Mouse (Mus musculus) liver, embryonic 14.5 days (tissue): Measurements from ENCODE around the gene 4930467E23Rik. TPM values are rescaled to one million over a fixed set of nuclear protein-coding genes. Genes with fewer than 3 reads are reported as not detected.
"Not testable (repeated sequence)": the region's sequence is repeated elsewhere in the genome, so short reads cannot be mapped to it uniquely, and the experiment has no call there.

Experiments
- ATAC-seq: fragments of 200-750 bp; cut with Nextera tagmentation; 2 replicates; pipeline ENCODE4 v1.8.0; 2017; ENCODE audit warnings: moderate number of reproducible peaks, mild to moderate bottlenecking, moderate library complexity; ENCODE audit not compliant: insufficient read depth
- DNase-seq, 3 experiments: peaks; one replicate each; pipeline ENCODE4 v3.0.0-alpha.2; 2012 to 2013; ENCODE audit warnings: low read depth in 3 of 3, low spot score in 3 of 3
- H3K27ac ChIP-seq: fragments of 300-500 bp; sonication (generic); 2 replicates; pipeline ENCODE4 v1.5.1; 2014; ENCODE audit warnings: moderate library complexity, mild to moderate bottlenecking, control low read depth, inconsistent platforms
- H3K27me3 ChIP-seq: fragments of 300-500 bp; sonication (generic); 2 replicates; pipeline ENCODE4 v1.6.1; 2014; ENCODE audit warnings: mild to moderate bottlenecking, low read length, moderate library complexity; ENCODE audit not compliant: control insufficient read depth, insufficient read depth
- H3K36me3 ChIP-seq: fragments of 300-500 bp; sonication (generic); replicated peaks from 2 replicates; pipeline ENCODE4 v1.6.1; 2014; ENCODE audit warnings: low read depth; ENCODE audit not compliant: control insufficient read depth, insufficient read depth
- H3K4me1 ChIP-seq, 2 experiments: fragments of 200-500 bp in 1 of 2; fragments of 300-500 bp in 1 of 2; sonication (generic) in 1 of 2; replicated peaks; 2 replicates each; pipeline ENCODE4 v1.6.1; 2012 to 2014; ENCODE audit warnings: antibody characterized with exemption in 1 of 2, inconsistent platforms in 1 of 2, low read length in 1 of 2; ENCODE audit not compliant: control insufficient read depth in 2 of 2, insufficient read depth in 2 of 2
- H3K4me2 ChIP-seq: fragments of 300-500 bp; sonication (generic); 2 replicates; pipeline ENCODE4 v1.6.1; 2014; ENCODE audit warnings: low read depth, mild to moderate bottlenecking, control low read depth, moderate library complexity
- H3K4me3 ChIP-seq, 2 experiments: fragments of 200-500 bp in 1 of 2; fragments of 300-500 bp in 1 of 2; sonication (generic) in 1 of 2; 2 replicates each; pipeline ENCODE4 v1.5.1; 2012 to 2014; ENCODE audit warnings: low read depth in 2 of 2, low read length in 2 of 2, mild to moderate bottlenecking in 2 of 2, control low read depth in 1 of 2, inconsistent platforms in 1 of 2, moderate library complexity in 1 of 2; ENCODE audit not compliant: insufficient read depth in 1 of 2
- H3K9ac ChIP-seq: fragments of 300-500 bp; sonication (generic); replicated peaks from 2 replicates; pipeline ENCODE4 v1.6.1; 2014; ENCODE audit warnings: mild to moderate bottlenecking, control low read depth, moderate library complexity
- H3K9me3 ChIP-seq: fragments of 300-500 bp; sonication (generic); 2 replicates; pipeline ENCODE4 v1.6.1; 2016; ENCODE audit warnings: low read length, mixed read lengths; ENCODE audit not compliant: control insufficient read depth
- WGBS: fragments of 180-500 bp; shearing (Covaris S2); extraction: QIAGEN DNeasy Blood & Tissue Kit; methylation state at CpG from one replicate; pipeline ENCODE4 v1.1.7; 2014; ENCODE audit not compliant: insufficient replicate concordance; 5-methylcytosine and 5-hydroxymethylcytosine counted together
- polyA plus RNA-seq, 2 experiments: library from polyadenylated mRNA; depleted of rRNA in 1 of 2; stranded (reverse) in 1 of 2; unstranded in 1 of 2; fragments of >200 nt; fragmentation: Nextera tagmentation in 1 of 2; extraction: Ambion mirVana in 1 of 2; gene quantifications; 2 replicates each; pipeline versions ENCODE4 v1.2.1 to v1.2.3; 2012 to 2014

The 4930467E23Rik gene
- polyA plus RNA-seq, 2 experiments: not detected

GRCm38 (mm10) chr8:19724871-19725270 lies 4.5 kb upstream of the 4930467E23Rik start:
- H3K9ac ChIP-seq: not testable (repeated sequence)

GRCm38 (mm10) chr8:19751773-19752172 lies 22.4 kb downstream of the 4930467E23Rik start:
- not testable (repeated sequence) for H3K4me3 ChIP-seq, H3K9ac ChIP-seq, ATAC-seq, DNase-seq, H3K4me2 ChIP-seq, H3K27ac ChIP-seq, H3K9me3 ChIP-seq, H3K27me3 ChIP-seq, H3K4me1 ChIP-seq, H3K36me3 ChIP-seq

More at GRCm38 (mm10) chr8:19724871-19725270, 4.5 kb upstream of the 4930467E23Rik start:
- 38% methylated on average over 2 of the region's 2 CpGs for WGBS
- H3K27ac ChIP-seq, DNase-seq, H3K36me3 ChIP-seq, H3K27me3 ChIP-seq, H3K4me3 ChIP-seq, H3K9me3 ChIP-seq, H3K4me1 ChIP-seq, ATAC-seq, H3K4me2 ChIP-seq: not testable (repeated sequence)

GRCm38 (mm10) chr8:19754178-19754577 lies 24.8 kb downstream of the 4930467E23Rik start:
- H3K4me2 ChIP-seq: not testable (repeated sequence)

GRCm38 (mm10) chr8:19754961-19755360 lies 25.6 kb downstream of the 4930467E23Rik start:
- not testable (repeated sequence) for H3K4me1 ChIP-seq, DNase-seq, H3K4me3 ChIP-seq, H3K27me3 ChIP-seq, ATAC-seq, H3K4me2 ChIP-seq, H3K9ac ChIP-seq, H3K36me3 ChIP-seq, H3K9me3 ChIP-seq, H3K27ac ChIP-seq
- WGBS: 39% methylated on average over 3 of the region's 3 CpGs

More at GRCm38 (mm10) chr8:19754178-19754577, 24.8 kb downstream of the 4930467E23Rik start:
- WGBS: 47% methylated on average over 2 of the region's 3 CpGs
- H3K27me3 ChIP-seq, H3K9ac ChIP-seq, H3K4me1 ChIP-seq, ATAC-seq, DNase-seq, H3K27ac ChIP-seq, H3K9me3 ChIP-seq, H3K4me3 ChIP-seq, H3K36me3 ChIP-seq: not testable (repeated sequence)

GRCm38 (mm10) chr8:19761660-19762059 lies 32.3 kb downstream of the 4930467E23Rik start:
- H3K4me2 ChIP-seq, H3K9ac ChIP-seq, H3K4me3 ChIP-seq, DNase-seq, H3K4me1 ChIP-seq, H3K36me3 ChIP-seq, H3K27ac ChIP-seq, H3K27me3 ChIP-seq, H3K9me3 ChIP-seq, ATAC-seq: not testable (repeated sequence)
- WGBS: 54% methylated on average over 4 of the region's 5 CpGs

GRCm38 (mm10) chr8:19762860-19763592 lies 33.6 kb downstream of the 4930467E23Rik start:
- H3K4me1 ChIP-seq, H3K27me3 ChIP-seq, H3K4me3 ChIP-seq, ATAC-seq, H3K9me3 ChIP-seq, H3K27ac ChIP-seq, DNase-seq, H3K9ac ChIP-seq, H3K36me3 ChIP-seq, H3K4me2 ChIP-seq: not testable (repeated sequence)
- WGBS: 30% methylated on average over 4 of the region's 4 CpGs

GRCm38 (mm10) chr8:19765531-19765930 lies 36.2 kb downstream of the 4930467E23Rik start:
- H3K9me3 ChIP-seq, H3K27me3 ChIP-seq, H3K9ac ChIP-seq, H3K4me1 ChIP-seq, DNase-seq, H3K4me2 ChIP-seq, ATAC-seq, H3K27ac ChIP-seq, H3K4me3 ChIP-seq, H3K36me3 ChIP-seq: not testable (repeated sequence)

GRCm38 (mm10) chr8:19773461-19773860 lies 44.1 kb downstream of the 4930467E23Rik start:
- DNase-seq, H3K27me3 ChIP-seq, H3K4me3 ChIP-seq, H3K36me3 ChIP-seq, H3K9ac ChIP-seq, ATAC-seq, H3K27ac ChIP-seq, H3K4me2 ChIP-seq, H3K4me1 ChIP-seq, H3K9me3 ChIP-seq: not testable (repeated sequence)
- WGBS: 58% methylated on average over 4 of the region's 4 CpGs
